Mouse (Mus musculus) bone marrow, adult 2 months (tissue): ENCODE data around the gene Hoxb2. TPM values are rescaled to one million over a fixed set of nuclear protein-coding genes. Genes with fewer than 3 reads are reported as not detected.
A peak's percentile ranks its signal among the peaks of the same experiment; 100 is the strongest.

Source experiments
- H3K27ac ChIP-seq: fragments of 200-500 bp; 2 replicates; pipeline ENCODE4 v1.5.1; 2012; ENCODE audit warnings: low read depth, mild to moderate bottlenecking, control low read depth, inconsistent platforms, low read length; ENCODE audit not compliant: control insufficient read depth, poor library complexity, insufficient read depth
- H3K4me1 ChIP-seq: fragments of 200-500 bp; 2 replicates; pipeline ENCODE4 v1.6.1; 2011; ENCODE audit warnings: low read length; ENCODE audit not compliant: control insufficient read depth, insufficient read depth
- H3K4me3 ChIP-seq: fragments of 200-500 bp; replicated peaks from 2 replicates; pipeline ENCODE3; 2011; ENCODE audit warnings: mild to moderate bottlenecking, low read depth, low read length, control low read depth; ENCODE audit not compliant: control insufficient read depth
- CTCF ChIP-seq: fragments of 200-500 bp; IDR thresholded peaks from 2 replicates; pipeline ENCODE4 v1.5.1; 2011; ENCODE audit warnings: low read length, control low read depth; ENCODE audit not compliant: control insufficient read depth, insufficient read depth
- POLR2A ChIP-seq: fragments of 200-500 bp; IDR thresholded peaks from 2 replicates; pipeline ENCODE4 v1.6.1; 2011; ENCODE audit warnings: low read depth, mild to moderate bottlenecking, control low read depth, low read length, borderline replicate concordance; ENCODE audit not compliant: control insufficient read depth
- WGBS: fragments of 180-500 bp; shearing (Covaris S2); methylation state at CpG from one replicate; pipeline ENCODE4 v1.1.7; 2018; 5-methylcytosine and 5-hydroxymethylcytosine counted together
- polyA plus RNA-seq: library from polyadenylated mRNA; stranded (reverse); fragments of >200 nt; gene quantifications from 2 replicates; pipeline ENCODE4 v1.2.4, GENCODE M21; 2011; ENCODE audit warnings: low replicate concordance; ENCODE audit not compliant: missing spikeins, insufficient read depth, insufficient read length

Hoxb2 gene
- polyA plus RNA-seq, 1 experiment = 3.0 TPM

- H3K4me1 ChIP-seq = no peaks in the 10 kb centered on the region; the same call in 1 of the 2 replicates
- H3K27ac ChIP-seq = 0 out of 2 replicates have a peak overlapping the region, but pooled peaks have one; percentile 22
- WGBS = 42% methylated on average over 5 of the region's 5 CpGs
- H3K4me3 ChIP-seq = no peak overlapping the region
- TF ChIP-seq CTCF = no peak
- TF ChIP-seq POLR2A = no peak
Measured at GRCm38 (mm10) chr11:96368686-96369085, 18.4 kb downstream of the Hoxb2 start.

DNA sequence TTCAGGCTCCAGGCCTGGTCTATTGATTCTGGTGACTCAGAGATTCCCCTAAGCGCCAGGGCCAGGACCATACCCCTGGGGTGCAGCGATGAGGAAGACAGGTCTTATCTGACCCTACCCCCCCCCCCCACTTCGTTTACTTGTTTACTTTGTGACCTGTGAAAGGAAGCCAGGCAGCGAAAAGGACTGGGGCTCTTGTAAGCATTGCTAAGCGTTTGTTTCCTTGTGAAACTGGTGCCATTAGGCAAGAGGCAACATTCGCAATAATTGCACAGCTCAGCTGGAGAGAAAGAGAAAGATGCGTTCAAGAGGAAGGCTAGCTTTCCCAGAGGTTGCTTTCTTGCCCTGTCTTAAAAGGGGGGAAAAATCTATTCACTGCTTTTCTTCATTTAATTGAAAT, 18.8 kb downstream of the Hoxb2 start:
- Histone ChIP-seq H3K4me1 (no peaks in the 10 kb centered on the region; the same call in 1 of the 2 replicates), H3K27ac (0 out of 2 replicates have a peak overlapping the region, but pooled peaks have one; percentile 22), H3K4me3 (no peak overlapping the region)
- TF ChIP-seq POLR2A (no peak), CTCF (no peak)
- 47% methylated on average over 7 of the region's 7 CpGs for WGBS

- TF ChIP-seq POLR2A (no peak), CTCF (no peak)
- 82% methylated on average over 3 of the region's 3 CpGs for WGBS
- H3K27ac ChIP-seq = no peak overlapping the region
- no peaks in the 10 kb centered on the region; the same call in 1 of the 2 replicates for H3K4me1 ChIP-seq
- H3K4me3 ChIP-seq = no peak overlapping the region
Measured at GRCm38 (mm10) chr11:96371726-96372125, 21.4 kb downstream of the Hoxb2 start.

DNA sequence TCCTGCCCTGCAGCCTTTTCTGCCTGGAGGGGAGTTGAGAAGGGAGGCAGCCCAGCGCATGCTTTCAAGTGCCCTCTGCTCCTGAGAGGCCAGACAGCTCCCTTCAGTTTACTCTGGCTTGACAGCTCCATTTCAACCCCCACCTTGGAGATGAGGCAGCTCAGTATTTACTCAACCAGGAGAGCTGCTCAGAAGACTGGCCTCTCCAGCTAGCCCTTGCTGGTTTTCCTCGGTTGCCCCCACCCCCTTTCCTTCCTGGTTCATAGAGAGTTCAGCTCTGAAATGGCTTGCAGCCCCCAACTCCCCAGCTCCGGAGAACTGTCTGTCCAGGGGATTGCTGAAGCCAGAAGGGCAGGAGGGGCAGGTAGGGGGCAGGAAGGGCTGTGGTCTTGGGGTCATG, 22.2 kb downstream of the Hoxb2 start:
- no peak overlapping the region for H3K4me3 ChIP-seq
- 51% methylated on average over 3 of the region's 3 CpGs for WGBS
- no peak overlapping the region; the same call in 1 of the 2 replicates for H3K27ac ChIP-seq
- TF ChIP-seq POLR2A (no peak), CTCF (no peak)
- H3K4me1 ChIP-seq = no peaks in the 10 kb centered on the region; the same call in 1 of the 2 replicates

DNA sequence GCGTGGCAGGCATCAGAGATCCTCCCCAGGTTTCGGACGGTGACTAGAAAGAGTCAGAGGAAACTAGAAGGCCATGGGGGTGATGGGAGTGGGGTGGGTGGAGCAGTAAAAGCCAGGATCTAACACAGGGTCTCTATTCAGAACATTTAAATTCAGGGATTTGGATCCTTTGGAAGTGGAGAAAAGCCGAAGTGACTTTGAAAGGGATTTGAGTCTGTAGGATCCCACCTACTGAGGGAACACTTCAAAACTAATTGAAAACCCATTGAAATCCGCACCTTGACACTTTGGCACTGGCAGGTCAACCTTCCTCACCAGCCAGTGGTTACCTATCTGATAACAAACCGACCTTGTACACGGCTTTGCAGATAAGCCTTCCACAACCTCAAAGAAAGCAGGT, 24.5 kb downstream of the Hoxb2 start:
- Histone ChIP-seq H3K4me3 (no peak overlapping the region), H3K4me1 (no peaks in the 10 kb centered on the region), H3K27ac (no peak overlapping the region)
- WGBS = 60% methylated on average over 7 of the region's 7 CpGs
- TF ChIP-seq CTCF (no peak), POLR2A (no peak)

- no peaks in the 10 kb centered on the region for H3K4me1 ChIP-seq
- TF ChIP-seq CTCF (no peak), POLR2A (no peak)
- 60% methylated on average over 5 of the region's 5 CpGs for WGBS
- no peak overlapping the region for H3K27ac ChIP-seq
- no peak overlapping the region for H3K4me3 ChIP-seq
Measured at GRCm38 (mm10) chr11:96383381-96383780, 33.1 kb downstream of the Hoxb2 start.

DNA sequence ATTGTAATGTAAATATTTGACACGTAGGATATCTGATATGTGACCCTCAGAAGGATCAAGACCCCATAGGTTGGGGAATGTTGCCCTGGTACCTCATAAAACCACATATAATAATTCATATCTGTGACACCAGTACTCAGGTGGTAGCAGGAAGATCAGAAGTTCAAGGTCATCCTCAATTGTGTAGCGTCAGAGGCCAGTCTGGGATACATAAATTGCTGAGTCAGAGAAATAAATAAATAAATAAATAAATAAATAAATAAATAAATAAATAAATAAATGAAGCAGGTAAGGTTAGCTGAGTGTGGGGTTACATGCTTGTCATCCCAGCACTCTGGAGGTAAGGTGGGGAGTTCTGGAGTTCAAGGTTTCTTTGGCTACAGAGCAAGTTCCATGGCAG, 37.3 kb downstream of the Hoxb2 start:
- no peak for TF ChIP-seq POLR2A
- Histone ChIP-seq H3K27ac (no peak overlapping the region), H3K4me1 (no peaks in the 10 kb centered on the region), H3K4me3 (no peak overlapping the region)
- WGBS = 82% methylated on average over 2 of the region's 2 CpGs

DNA sequence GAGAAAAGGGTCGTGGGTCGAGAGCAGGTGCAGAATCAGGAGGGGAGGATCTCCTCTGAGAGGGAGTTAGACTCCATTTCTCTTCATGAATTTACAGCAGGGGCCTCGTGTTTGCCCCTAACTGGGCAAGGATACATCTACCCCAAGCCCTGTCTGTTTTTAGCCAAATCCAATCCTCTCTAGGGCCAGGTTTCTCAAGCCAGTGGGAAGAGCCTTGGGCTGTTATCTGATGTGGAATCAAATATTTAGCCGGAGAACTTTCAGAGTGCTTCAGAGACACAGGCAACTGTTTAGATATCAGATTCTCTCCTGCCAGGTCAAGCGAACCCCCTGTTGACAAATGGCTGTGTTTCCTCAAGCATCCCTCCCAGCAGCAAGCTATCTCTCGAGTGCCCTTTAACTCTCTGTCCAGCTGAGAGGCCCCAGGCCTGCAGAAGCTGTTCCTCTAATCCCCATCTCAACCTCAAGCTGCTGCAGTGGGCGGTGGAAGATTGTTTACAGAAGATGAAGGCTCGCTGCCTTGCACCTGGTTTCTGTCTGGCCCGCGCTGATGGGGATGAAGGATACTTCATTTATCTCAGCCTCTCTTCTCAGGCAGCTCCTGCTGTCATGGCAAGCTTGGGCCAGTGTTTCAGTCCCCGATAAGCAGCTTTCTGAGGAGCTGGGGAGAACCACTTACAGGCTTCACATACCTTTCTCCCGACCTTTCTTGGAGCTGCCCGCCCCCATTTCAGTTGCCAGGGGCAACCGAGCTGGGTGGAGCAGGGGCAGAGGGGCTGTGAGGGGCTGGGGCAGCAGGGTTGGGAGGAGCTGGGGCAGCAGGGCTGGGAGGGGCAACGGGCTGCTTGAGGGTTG, 46.7 kb downstream of the Hoxb2 start:
- H3K4me3 ChIP-seq = no peak overlapping the region
- no peak for TF ChIP-seq CTCF
- no peak for TF ChIP-seq POLR2A
- no peaks in the 10 kb centered on the region for H3K4me1 ChIP-seq
- no peak overlapping the region for H3K27ac ChIP-seq
- 66% methylated on average over 15 of the region's 15 CpGs for WGBS
